Mouse (Mus musculus): ENCODE measurements around the gene Pcyox1.
"Not testable (repeated sequence)": the region's sequence is repeated elsewhere in the genome, so short reads cannot be mapped to it uniquely, and the experiment has no call there.

Gene Pcyox1

GRCm38 (mm10) chr6:86365371-86366124 is 31.4 kb downstream of the Pcyox1 start, which contains the start of gene Fam136a:
Fam136a (plus strand) TSS chr6:86365646.
- DNase-seq = peak; percentile 90 to 92

- peak; percentile 38 to 66 for DNase-seq
Measured at GRCm38 (mm10) chr6:86364442-86365141, 32.4 kb downstream of the Pcyox1 start.

- no peak for DNase-seq
Measured at GRCm38 (mm10) chr6:86361373-86361772, 35.6 kb downstream of the Pcyox1 start.

- DNase-seq = no peak
Measured at GRCm38 (mm10) chr6:86360691-86361090, 36.3 kb downstream of the Pcyox1 start.

GRCm38 (mm10) chr6:86356956-86357355 is 40.0 kb downstream of the Pcyox1 start:
- DNase-seq = no peak

GRCm38 (mm10) chr6:86354948-86355347 is 42.0 kb downstream of the Pcyox1 start:
- DNase-seq = no peak

GRCm38 (mm10) chr6:86349257-86349656 is 47.7 kb downstream of the Pcyox1 start:
- no peak for DNase-seq

GRCm38 (mm10) chr6:86346063-86346462 is 50.9 kb downstream of the Pcyox1 start:
- DNase-seq = no peak

- DNase-seq = no peak
Measured at GRCm38 (mm10) chr6:86343656-86344055, 53.3 kb downstream of the Pcyox1 start.

- DNase-seq = not testable (repeated sequence)
Measured at GRCm38 (mm10) chr6:86336340-86336739, 60.6 kb downstream of the Pcyox1 start.

All from spleen, adult 18-20 months (tissue).